Mouse (Mus musculus) cortical plate, adult 2 months (tissue): ENCODE measurements around the gene Olfm1.

Experiments used
- CTCF ChIP-seq: fragments of 200-500 bp; IDR thresholded peaks from 2 replicates; pipeline ENCODE4 v1.5.1; 2011; ENCODE audit warnings: mild to moderate bottlenecking, control low read depth, low read length; ENCODE audit not compliant: insufficient read depth; ENCODE audit errors: extremely low read depth
- POLR2A ChIP-seq: fragments of 200-500 bp; IDR thresholded peaks from 2 replicates; pipeline ENCODE4 v1.6.1; 2011; ENCODE audit warnings: mild to moderate bottlenecking, low read length, control low read depth; ENCODE audit not compliant: insufficient read depth; ENCODE audit errors: extremely low read depth

GRCm38 (mm10) chr2:28207200-28207750 is 14.5 kb downstream of the Olfm1 start:
- TF ChIP-seq POLR2A (no peak), CTCF (no peak)
